Mouse (Mus musculus) bone marrow, adult 2 months (tissue): ENCODE measurements at regions not wholly inside any gene's neighbourhood (a gene's known extent, or its start where the extent isn't known, plus 50 kb on each side); places are given as distances from the start of the nearest gene placed in this dataset.

Experiments used
- H3K27ac ChIP-seq: fragments of 200-500 bp; 2 replicates; pipeline ENCODE4 v1.5.1; 2012; ENCODE audit warnings: low read depth, mild to moderate bottlenecking, control low read depth, inconsistent platforms, low read length; ENCODE audit not compliant: control insufficient read depth, poor library complexity, insufficient read depth
- H3K4me1 ChIP-seq: fragments of 200-500 bp; 2 replicates; pipeline ENCODE4 v1.6.1; 2011; ENCODE audit warnings: low read length; ENCODE audit not compliant: control insufficient read depth, insufficient read depth
- H3K4me3 ChIP-seq: fragments of 200-500 bp; replicated peaks from 2 replicates; pipeline ENCODE3; 2011; ENCODE audit warnings: mild to moderate bottlenecking, low read depth, low read length, control low read depth; ENCODE audit not compliant: control insufficient read depth
- CTCF ChIP-seq: fragments of 200-500 bp; IDR thresholded peaks from 2 replicates; pipeline ENCODE4 v1.5.1; 2011; ENCODE audit warnings: low read length, control low read depth; ENCODE audit not compliant: control insufficient read depth, insufficient read depth
- POLR2A ChIP-seq: fragments of 200-500 bp; IDR thresholded peaks from 2 replicates; pipeline ENCODE4 v1.6.1; 2011; ENCODE audit warnings: low read depth, mild to moderate bottlenecking, control low read depth, low read length, borderline replicate concordance; ENCODE audit not compliant: control insufficient read depth
- WGBS: fragments of 180-500 bp; shearing (Covaris S2); methylation state at CpG from one replicate; pipeline ENCODE4 v1.1.7; 2018; 5-methylcytosine and 5-hydroxymethylcytosine counted together

GRCm38 (mm10) chr2:75072471-75072870 is 246.9 kb downstream of the Mtx2 start:
- TF ChIP-seq CTCF, result no peak
- TF ChIP-seq POLR2A, result no peak
- no peak overlapping the region for H3K27ac ChIP-seq
- no peaks in the 10 kb centered on the region for H3K4me1 ChIP-seq
- H3K4me3 ChIP-seq, result no peak overlapping the region
- 14% methylated on average over 8 of the region's 8 CpGs for WGBS

- no peak overlapping the region for H3K4me3 ChIP-seq
- 69% methylated on average over 9 of the region's 9 CpGs for WGBS
- no peaks in the 10 kb centered on the region for H3K4me1 ChIP-seq
- H3K27ac ChIP-seq, result no peak overlapping the region
- TF ChIP-seq CTCF, result no peak
- TF ChIP-seq POLR2A, result no peak
These were observed 247.6 kb downstream of the Mtx2 start for GRCm38 (mm10) chr2:75073178-75073577.

- WGBS, result 87% methylated on average over 12 of the region's 12 CpGs
- Histone ChIP-seq H3K4me1 (no peaks in the 10 kb centered on the region), H3K4me3 (no peak overlapping the region), H3K27ac (no peak overlapping the region)
- TF ChIP-seq POLR2A, result no peak
These were observed 261.6 kb downstream of the Mtx2 start for GRCm38 (mm10) chr2:75087164-75087563.

DNA sequence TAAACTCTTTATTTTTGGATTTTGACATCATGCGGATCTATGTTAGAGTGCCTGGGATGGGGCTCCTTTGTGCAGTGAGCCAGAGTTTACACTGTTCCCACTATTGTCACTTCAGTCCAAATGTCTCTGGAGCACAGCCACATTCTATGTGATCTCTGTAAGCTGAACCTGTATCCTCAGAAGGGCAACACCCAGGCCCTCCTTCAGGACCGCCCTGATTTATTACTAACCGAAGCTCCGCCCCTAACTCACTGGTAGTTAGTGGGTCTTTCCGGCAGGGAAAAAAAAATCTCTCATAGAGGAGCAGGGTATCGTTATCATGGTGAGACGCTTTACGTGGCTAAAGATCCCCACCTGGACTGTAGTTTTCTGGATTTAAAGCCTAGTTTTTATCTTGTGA is 263.6 kb downstream of the Mtx2 start:
- H3K4me3 ChIP-seq, result no peak overlapping the region
- no peaks in the 10 kb centered on the region for H3K4me1 ChIP-seq
- no peak for TF ChIP-seq POLR2A
- TF ChIP-seq CTCF, result no peak
- 49% methylated on average over 8 of the region's 8 CpGs for WGBS
- no peak overlapping the region for H3K27ac ChIP-seq

DNA sequence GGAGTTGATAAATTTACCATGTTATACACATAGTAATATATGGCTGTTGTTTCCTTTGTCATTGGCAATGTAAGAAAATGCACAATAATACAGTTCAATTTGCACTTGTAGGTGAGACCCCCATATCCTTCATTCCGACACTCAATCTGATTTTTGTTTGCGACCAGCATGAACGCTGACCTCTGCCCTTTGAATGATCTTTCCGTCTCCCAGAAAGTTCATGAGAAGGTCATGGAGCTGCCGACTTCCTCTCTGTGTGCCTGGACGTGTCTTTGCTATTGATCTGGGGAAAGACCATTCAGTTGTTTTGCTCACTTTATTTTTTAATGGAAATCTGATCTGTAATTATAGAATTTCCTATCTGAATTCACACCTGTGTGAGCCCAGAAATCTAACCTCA is 264.0 kb downstream of the Mtx2 start:
- no peak overlapping the region for H3K4me3 ChIP-seq
- 57% methylated on average over 6 of the region's 6 CpGs for WGBS
- no peak for TF ChIP-seq POLR2A
- TF ChIP-seq CTCF, result no peak
- H3K27ac ChIP-seq, result no peak overlapping the region
- no peaks in the 10 kb centered on the region for H3K4me1 ChIP-seq

DNA sequence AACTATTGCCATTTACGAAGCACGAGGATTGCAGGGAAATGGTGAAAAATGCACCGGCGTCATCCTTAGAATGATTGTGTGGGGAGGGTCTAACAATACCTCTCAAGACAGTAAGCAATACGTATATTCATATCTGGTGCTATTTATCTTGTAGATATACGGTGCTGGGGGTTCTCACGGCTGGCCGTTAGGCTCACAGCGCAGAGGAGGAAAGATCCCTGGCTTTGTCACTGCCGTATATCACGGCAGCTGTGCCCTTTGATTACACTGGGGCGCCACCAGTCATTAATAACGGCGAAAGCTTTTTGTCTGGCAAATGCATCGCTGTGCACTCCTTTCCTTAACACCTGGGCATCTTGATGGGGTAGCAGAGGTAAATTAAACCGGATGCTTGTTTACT is 264.8 kb downstream of the Mtx2 start:
- 83% methylated on average over 16 of the region's 16 CpGs for WGBS
- no peak for TF ChIP-seq POLR2A
- TF ChIP-seq CTCF, result no peak

DNA sequence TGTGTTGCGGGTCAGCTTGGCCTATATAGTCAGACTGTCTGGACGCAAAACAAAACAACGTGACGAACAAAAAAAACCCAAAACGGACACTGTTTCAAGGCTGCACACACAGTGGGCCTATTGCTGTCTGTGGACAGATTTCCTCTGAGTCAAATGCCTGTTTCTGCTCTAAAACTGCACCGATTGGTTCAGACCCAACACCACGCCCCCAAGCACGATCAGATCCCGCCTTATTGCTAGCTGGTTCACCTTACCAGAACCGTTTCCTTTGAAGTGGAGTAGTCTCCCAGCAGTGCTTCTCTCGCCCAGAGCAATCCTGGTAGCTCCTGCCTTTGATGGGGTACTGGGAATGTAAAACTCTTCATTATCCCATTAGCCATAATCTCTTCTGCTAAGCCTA is 275.9 kb downstream of the Mtx2 start:
- 42% methylated on average over 11 of the region's 11 CpGs for WGBS

More for the DNA sequence above, 264.8 kb downstream of the Mtx2 start:
- Histone ChIP-seq H3K4me1 (no peaks in the 10 kb centered on the region), H3K27ac (no peak overlapping the region), H3K4me3 (no peak overlapping the region)

DNA sequence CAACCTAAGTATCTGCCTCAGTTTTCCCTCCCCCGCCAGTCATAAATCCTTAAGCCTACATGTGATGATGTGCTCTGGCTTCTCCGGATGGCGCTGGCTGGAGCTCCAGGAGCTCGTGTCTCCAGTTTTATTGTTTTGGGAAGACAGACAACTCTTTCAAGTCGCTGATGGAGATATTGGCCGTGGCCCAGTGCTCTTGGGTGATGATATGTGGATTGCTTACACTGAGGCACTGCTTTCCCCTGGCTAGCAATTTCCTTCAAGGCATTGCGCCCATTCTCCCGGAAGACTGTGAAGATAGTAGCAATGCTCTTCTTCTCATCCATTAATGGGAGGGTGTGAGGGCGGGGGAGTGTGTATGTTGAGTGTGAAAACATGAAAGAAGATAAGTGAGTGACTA is 287.1 kb downstream of the Mtx2 start:
- no peak overlapping the region for H3K27ac ChIP-seq
- WGBS, result 78% methylated on average over 9 of the region's 9 CpGs
- no peak for TF ChIP-seq POLR2A
- TF ChIP-seq CTCF, result no peak
- H3K4me3 ChIP-seq, result no peak overlapping the region
- H3K4me1 ChIP-seq, result no peaks in the 10 kb centered on the region

More for the DNA sequence above, 275.9 kb downstream of the Mtx2 start:
- Histone ChIP-seq H3K4me3 (no peak overlapping the region), H3K27ac (no peak overlapping the region), H3K4me1 (no peaks in the 10 kb centered on the region)
- TF ChIP-seq POLR2A (no peak), CTCF (no peak)

DNA sequence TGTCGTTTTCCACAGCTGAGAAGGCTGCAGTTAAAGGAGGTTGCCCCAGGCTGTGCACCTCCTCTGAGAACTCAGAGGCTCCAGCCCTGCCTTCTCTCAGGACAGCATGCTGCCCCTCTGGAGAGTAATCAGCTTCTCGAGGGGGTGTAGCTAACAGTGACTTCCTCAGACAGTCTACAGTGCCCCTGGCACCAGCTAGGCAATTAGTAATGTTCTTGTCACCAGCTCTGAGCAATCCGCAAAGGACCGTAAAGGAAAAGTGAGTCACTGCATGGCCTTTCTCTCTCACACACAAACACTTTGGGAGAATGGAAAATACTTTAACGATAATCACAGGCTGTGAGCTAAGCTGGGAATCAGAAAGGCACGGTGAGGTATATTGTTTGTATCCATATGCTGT is 288.8 kb downstream of the Mtx2 start:
- WGBS, result 20% methylated on average over 6 of the region's 6 CpGs
- Histone ChIP-seq H3K27ac (no peak overlapping the region), H3K4me1 (no peaks in the 10 kb centered on the region), H3K4me3 (no peak overlapping the region)
- no peak for TF ChIP-seq CTCF
- no peak for TF ChIP-seq POLR2A
